Mouse (Mus musculus): ENCODE measurements around the gene Tssc4. TPM values are rescaled to one million over a fixed set of nuclear protein-coding genes. Genes with fewer than 3 reads are reported as not detected.

Gene Tssc4
- polyA plus RNA-seq, 1 experiment from 2014 or later = 90.7 TPM

DNA sequence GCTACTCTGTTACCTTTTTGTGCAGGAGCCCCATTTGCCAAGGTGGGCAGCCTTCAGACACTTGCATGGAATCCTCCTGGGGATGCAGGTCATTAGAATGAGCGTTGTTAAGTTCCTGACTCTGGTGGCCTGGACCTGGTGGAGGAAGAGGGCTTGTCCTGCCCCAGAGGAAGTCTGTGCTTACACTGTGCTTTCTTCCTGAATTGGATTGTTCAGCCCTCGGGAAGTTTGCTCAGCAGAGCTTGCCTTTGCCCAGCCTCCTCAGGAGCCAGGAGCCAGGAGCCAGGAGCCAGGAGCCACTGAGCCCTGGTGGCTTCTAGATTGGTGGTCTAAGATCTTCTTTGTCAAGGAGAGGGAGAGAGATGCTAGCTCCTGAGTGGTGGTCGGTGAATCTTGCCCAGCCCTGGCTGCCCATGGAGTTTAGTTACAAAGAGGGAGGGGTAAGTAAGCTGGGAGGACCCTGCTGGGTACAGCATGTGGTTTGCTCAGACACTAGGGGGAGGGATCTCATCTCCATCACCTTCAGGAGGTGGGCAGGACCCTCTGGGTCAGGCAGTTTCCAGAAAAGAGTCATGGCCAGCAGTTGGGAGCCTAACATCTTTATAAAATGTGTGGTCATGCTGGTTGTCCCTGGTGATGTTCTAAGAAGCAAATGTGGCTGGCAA, 40.1 kb downstream of the Tssc4 start:
- Histone ChIP-seq H3K27me3 (ENCODE audit: control insufficient read depth, insufficient read depth, low read depth, low read length) (peaks cover 40% of the 10 kb centered on the region), H3K4me3 (ENCODE audit: low read depth, low read length) (no peak overlapping the region), H3K4me1 (ENCODE audit: control insufficient read depth, insufficient read depth, low read length) (no peaks in the 10 kb centered on the region), H3K27ac (ENCODE audit: low read length) (no peak overlapping the region), H3K9ac (ENCODE audit: low read depth, low read length) (no peak overlapping the region), H3K36me3 (ENCODE audit: control insufficient read depth, insufficient read depth, low read length) (no peaks in the 10 kb centered on the region), H3K9me3 (replicated peaks; ENCODE audit: control insufficient read depth, low read length, poor library complexity, severe bottlenecking) (no peaks in the 10 kb centered on the region), H3K4me2 (ENCODE audit: low read length) (no peak overlapping the region)
- WGBS = 38% methylated on average over 3 of the region's 3 CpGs
- ATAC-seq = no peak

DNA sequence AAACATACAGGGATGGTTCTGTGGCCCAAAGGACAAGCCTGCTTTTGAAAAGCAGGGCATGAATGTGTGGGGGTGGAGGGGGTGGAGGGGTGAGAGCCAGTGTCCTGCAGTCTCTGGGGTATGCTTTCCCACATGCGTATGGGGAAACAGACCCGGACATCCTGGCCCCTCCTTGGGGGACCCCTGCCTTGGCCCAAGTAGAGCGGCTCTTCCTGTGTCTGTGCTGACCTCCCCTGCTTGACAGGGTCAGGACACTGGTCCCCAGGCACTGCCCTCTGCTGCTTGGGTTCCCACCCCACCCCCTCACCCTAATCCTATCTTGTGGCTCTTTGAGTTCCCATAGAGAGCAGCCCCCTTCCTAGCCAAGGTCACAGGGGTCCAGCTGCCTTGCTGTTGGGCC, 40.6 kb downstream of the Tssc4 start:
- no peak overlapping the region for H3K4me2 ChIP-seq (ENCODE audit: low read length)
- no peak overlapping the region for H3K4me3 ChIP-seq (ENCODE audit: low read depth, low read length)
- WGBS = 55% methylated on average over 3 of the region's 3 CpGs
- H3K27ac ChIP-seq (ENCODE audit: low read length) = no peak overlapping the region
- no peaks in the 10 kb centered on the region for H3K36me3 ChIP-seq (ENCODE audit: control insufficient read depth, insufficient read depth, low read length)
- H3K4me1 ChIP-seq (ENCODE audit: control insufficient read depth, insufficient read depth, low read length) = no peaks in the 10 kb centered on the region
- H3K27me3 ChIP-seq (ENCODE audit: control insufficient read depth, insufficient read depth, low read depth, low read length) = peaks cover 40% of the 10 kb centered on the region
- peaks cover under 1% of the 10 kb centered on the region; the same call in 1 of the 2 replicates for H3K9me3 ChIP-seq (replicated peaks; ENCODE audit: control insufficient read depth, low read length, poor library complexity, severe bottlenecking)
- no peak for ATAC-seq
- H3K9ac ChIP-seq (ENCODE audit: low read depth, low read length) = no peak overlapping the region

DNA sequence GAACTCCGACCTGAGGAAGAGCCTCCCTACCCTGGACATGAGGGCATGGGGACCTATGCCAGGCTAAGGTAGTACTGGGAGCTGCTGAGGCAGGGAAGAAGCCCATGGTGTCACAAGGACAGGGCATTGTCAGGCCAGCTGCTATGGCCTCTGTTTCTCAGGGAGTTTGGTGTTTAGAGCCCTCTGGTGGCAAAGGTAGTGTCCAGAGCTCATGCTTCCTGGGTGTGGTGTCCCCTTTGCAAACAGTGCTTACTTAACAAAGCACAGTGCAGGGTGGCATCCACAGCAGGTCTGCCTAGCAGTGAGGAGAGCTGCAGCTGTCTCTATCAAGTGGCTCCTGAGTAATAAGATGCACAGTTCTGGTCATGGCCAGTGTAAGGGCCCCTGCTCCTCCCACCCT, 41.8 kb downstream of the Tssc4 start:
- Histone ChIP-seq H3K9me3 (replicated peaks; ENCODE audit: control insufficient read depth, low read length, poor library complexity, severe bottlenecking) (peaks cover 2% of the 10 kb centered on the region; the same call in 1 of the 2 replicates), H3K27ac (ENCODE audit: low read length) (no peak overlapping the region), H3K36me3 (ENCODE audit: control insufficient read depth, insufficient read depth, low read length) (no peaks in the 10 kb centered on the region), H3K27me3 (ENCODE audit: control insufficient read depth, insufficient read depth, low read depth, low read length) (peaks cover 34% of the 10 kb centered on the region), H3K9ac (ENCODE audit: low read depth, low read length) (no peak overlapping the region), H3K4me2 (ENCODE audit: low read length) (no peak overlapping the region), H3K4me1 (ENCODE audit: control insufficient read depth, insufficient read depth, low read length) (no peaks in the 10 kb centered on the region), H3K4me3 (ENCODE audit: low read depth, low read length) (no peak overlapping the region)
- 60% methylated on average over 1 of the region's 1 CpGs for WGBS
- ATAC-seq = no peak

DNA sequence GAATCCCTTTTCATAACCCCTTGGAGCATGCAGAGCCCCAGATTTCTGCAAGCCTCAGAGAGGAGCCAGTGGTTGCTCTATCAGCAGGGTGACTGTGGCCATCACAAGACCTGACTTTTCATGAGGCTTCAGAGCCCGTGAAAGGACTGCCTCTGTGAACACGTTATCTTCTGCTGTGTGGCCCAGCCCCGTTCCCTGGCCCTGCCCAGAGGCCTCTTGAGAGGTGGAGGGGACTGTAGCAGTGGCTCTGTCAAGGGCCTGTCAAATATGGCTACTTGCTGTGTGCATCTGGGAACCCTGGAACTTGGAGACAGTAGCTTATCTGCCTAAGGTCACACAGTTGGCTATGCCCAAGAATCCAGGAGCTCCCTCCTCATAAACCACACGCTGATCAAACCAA, 42.7 kb downstream of the Tssc4 start:
- Histone ChIP-seq H3K4me3 (ENCODE audit: low read depth, low read length) (no peak overlapping the region), H3K9me3 (replicated peaks; ENCODE audit: control insufficient read depth, low read length, poor library complexity, severe bottlenecking) (peaks cover 2% of the 10 kb centered on the region; the same call in 1 of the 2 replicates), H3K27ac (ENCODE audit: low read length) (no peak overlapping the region), H3K9ac (ENCODE audit: low read depth, low read length) (no peak overlapping the region), H3K27me3 (ENCODE audit: control insufficient read depth, insufficient read depth, low read depth, low read length) (peaks cover 25% of the 10 kb centered on the region), H3K4me1 (ENCODE audit: control insufficient read depth, insufficient read depth, low read length) (no peaks in the 10 kb centered on the region), H3K4me2 (ENCODE audit: low read length) (no peak overlapping the region), H3K36me3 (ENCODE audit: control insufficient read depth, insufficient read depth, low read length) (no peaks in the 10 kb centered on the region)
- no peak for ATAC-seq
- WGBS = 73% methylated on average over 4 of the region's 4 CpGs

DNA sequence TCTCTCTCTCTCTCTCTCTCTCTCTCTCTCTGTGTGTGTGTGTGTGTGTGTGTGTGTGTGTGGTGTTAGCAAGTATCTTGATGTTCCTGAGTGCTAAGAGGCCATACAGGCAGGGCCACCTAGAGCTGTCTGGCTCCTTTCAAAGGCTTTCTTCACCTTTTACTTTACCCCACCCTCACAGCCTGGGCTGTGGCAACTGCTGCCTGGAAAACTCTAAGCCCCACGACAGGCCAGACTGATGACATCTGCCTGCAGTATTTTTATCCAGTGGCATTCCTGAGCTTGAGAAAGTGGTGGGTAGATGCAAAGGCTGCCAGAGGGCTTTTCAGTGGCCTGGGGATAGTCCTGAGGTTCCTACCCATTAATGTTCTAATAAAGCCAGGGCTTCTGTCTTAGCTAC, 43.3 kb downstream of the Tssc4 start:
- Histone ChIP-seq H3K27ac (ENCODE audit: low read length) (no peak overlapping the region), H3K4me3 (ENCODE audit: low read depth, low read length) (no peak overlapping the region), H3K4me2 (ENCODE audit: low read length) (no peak overlapping the region), H3K9ac (ENCODE audit: low read depth, low read length) (no peak overlapping the region), H3K36me3 (ENCODE audit: control insufficient read depth, insufficient read depth, low read length) (no peaks in the 10 kb centered on the region), H3K9me3 (replicated peaks; ENCODE audit: control insufficient read depth, low read length, poor library complexity, severe bottlenecking) (peaks cover 2% of the 10 kb centered on the region; the same call in 1 of the 2 replicates), H3K27me3 (ENCODE audit: control insufficient read depth, insufficient read depth, low read depth, low read length) (peaks cover 18% of the 10 kb centered on the region), H3K4me1 (ENCODE audit: control insufficient read depth, insufficient read depth, low read length) (no peaks in the 10 kb centered on the region)
- WGBS = 39% methylated on average over 1 of the region's 1 CpGs
- ATAC-seq = no peak

DNA sequence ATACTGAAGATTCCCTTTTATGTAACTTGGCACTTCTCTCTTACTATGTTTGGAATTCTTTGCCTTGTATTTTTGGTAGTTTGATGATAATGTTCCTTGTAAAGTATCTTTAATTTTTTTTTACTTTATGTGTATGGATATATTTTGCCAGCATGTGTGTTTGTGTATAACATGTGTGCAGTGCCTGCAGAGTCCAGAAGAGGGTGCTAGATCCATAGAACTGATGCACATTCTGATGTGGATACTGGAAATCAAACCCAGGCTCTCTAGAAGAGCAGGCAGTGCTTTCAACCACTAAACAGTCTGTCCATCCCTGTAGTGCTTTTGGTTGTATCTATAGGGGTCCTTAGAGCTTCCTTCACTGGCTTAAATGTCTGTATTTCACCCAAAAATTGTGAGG, 45.7 kb downstream of the Tssc4 start:
- Histone ChIP-seq H3K4me1 (ENCODE audit: control insufficient read depth, insufficient read depth, low read length) (no peaks in the 10 kb centered on the region), H3K27ac (ENCODE audit: low read length) (no peak overlapping the region), H3K9me3 (replicated peaks; ENCODE audit: control insufficient read depth, low read length, poor library complexity, severe bottlenecking) (peaks cover 2% of the 10 kb centered on the region; the same call in 1 of the 2 replicates), H3K27me3 (ENCODE audit: control insufficient read depth, insufficient read depth, low read depth, low read length) (no peaks in the 10 kb centered on the region), H3K4me3 (ENCODE audit: low read depth, low read length) (no peak overlapping the region), H3K9ac (ENCODE audit: low read depth, low read length) (no peak overlapping the region), H3K4me2 (ENCODE audit: low read length) (no peak overlapping the region), H3K36me3 (ENCODE audit: control insufficient read depth, insufficient read depth, low read length) (no peaks in the 10 kb centered on the region)
- no peak for ATAC-seq

DNA sequence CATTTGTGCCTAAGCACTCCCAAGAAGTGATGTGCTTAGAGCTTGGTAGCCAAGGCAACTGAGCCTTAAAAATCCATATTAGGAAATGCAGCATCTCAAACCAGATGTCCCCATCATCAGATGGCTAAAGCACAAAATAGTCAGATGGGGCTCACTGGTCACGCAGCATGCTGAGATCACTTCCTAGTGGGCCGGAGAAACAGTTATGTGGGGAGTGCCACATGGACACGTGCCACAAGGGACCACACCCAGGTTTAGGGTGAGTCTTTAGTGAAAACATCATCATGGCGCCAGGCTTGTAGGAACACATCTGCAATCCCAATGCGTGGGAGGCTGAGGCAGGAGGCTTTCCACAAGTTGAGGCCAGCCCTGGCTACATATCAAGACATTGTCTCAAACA, 47.5 kb downstream of the Tssc4 start:
- Histone ChIP-seq H3K27me3 (ENCODE audit: control insufficient read depth, insufficient read depth, low read depth, low read length) (no peaks in the 10 kb centered on the region), H3K9ac (ENCODE audit: low read depth, low read length) (no peak overlapping the region), H3K4me2 (ENCODE audit: low read length) (no peak overlapping the region), H3K9me3 (replicated peaks; ENCODE audit: control insufficient read depth, low read length, poor library complexity, severe bottlenecking) (peaks cover 2% of the 10 kb centered on the region; the same call in 1 of the 2 replicates), H3K27ac (ENCODE audit: low read length) (no peak overlapping the region), H3K4me3 (ENCODE audit: low read depth, low read length) (no peak overlapping the region), H3K36me3 (ENCODE audit: control insufficient read depth, insufficient read depth, low read length) (no peaks in the 10 kb centered on the region), H3K4me1 (ENCODE audit: control insufficient read depth, insufficient read depth, low read length) (no peaks in the 10 kb centered on the region)
- WGBS = 85% methylated on average over 5 of the region's 5 CpGs
- ATAC-seq = no peak

DNA sequence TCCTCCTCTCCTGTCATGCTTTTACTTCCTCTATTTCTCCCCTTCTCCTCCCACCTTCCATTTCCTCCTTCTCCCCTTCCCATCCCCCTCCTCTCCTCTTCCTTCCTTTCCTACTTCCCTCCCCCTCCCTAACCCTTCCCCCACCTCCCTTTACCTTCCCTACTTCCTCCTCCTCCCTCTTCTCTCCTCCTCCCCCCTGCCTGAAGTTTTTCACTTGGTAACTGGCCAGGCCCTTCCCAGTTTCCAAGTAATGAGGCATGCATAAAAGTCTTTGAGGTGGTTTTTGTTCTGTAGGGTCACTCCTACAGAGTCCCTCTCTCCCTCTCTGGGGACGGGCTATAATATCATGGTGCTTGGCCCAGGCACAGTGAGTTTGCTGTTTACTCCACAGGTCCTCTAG, 50.4 kb downstream of the Tssc4 start:
- Histone ChIP-seq H3K9me3 (replicated peaks; ENCODE audit: control insufficient read depth, low read length, poor library complexity, severe bottlenecking) (peaks cover 2% of the 10 kb centered on the region; the same call in 1 of the 2 replicates), H3K4me2 (ENCODE audit: low read length) (no peak overlapping the region), H3K9ac (ENCODE audit: low read depth, low read length) (no peak overlapping the region), H3K36me3 (ENCODE audit: control insufficient read depth, insufficient read depth, low read length) (no peaks in the 10 kb centered on the region), H3K4me1 (ENCODE audit: control insufficient read depth, insufficient read depth, low read length) (no peaks in the 10 kb centered on the region), H3K27me3 (ENCODE audit: control insufficient read depth, insufficient read depth, low read depth, low read length) (no peaks in the 10 kb centered on the region), H3K27ac (ENCODE audit: low read length) (no peak overlapping the region), H3K4me3 (ENCODE audit: low read depth, low read length) (no peak overlapping the region)
- no peak for ATAC-seq
- 20% methylated on average over 1 of the region's 1 CpGs for WGBS

DNA sequence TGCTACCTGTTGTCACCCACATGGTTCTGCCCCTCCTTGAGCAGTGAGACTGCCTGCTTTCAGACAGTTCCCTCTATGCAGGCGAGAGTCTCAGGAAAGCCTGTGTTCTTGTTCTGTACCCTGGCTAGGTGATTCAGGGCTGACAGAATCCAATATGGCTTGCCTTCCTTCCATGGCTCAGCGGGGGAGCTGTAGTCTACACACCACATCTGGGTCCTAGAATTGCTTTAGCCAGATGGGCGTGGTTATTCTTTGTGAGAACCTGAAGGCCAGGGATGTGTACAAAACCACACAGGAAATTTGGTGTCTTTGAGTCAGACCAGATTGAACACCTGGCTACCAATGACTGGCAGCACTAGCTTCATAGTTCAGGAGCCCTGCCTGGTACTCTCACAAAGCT, 50.8 kb downstream of the Tssc4 start:
- peaks cover 1% of the 10 kb centered on the region; the same call in 1 of the 2 replicates for H3K9me3 ChIP-seq (replicated peaks; ENCODE audit: control insufficient read depth, low read length, poor library complexity, severe bottlenecking)
- WGBS = 84% methylated on average over 3 of the region's 3 CpGs
- no peak overlapping the region for H3K9ac ChIP-seq (ENCODE audit: low read depth, low read length)
- H3K27ac ChIP-seq (ENCODE audit: low read length) = no peak overlapping the region
- no peak overlapping the region for H3K4me3 ChIP-seq (ENCODE audit: low read depth, low read length)
- H3K27me3 ChIP-seq (ENCODE audit: control insufficient read depth, insufficient read depth, low read depth, low read length) = no peaks in the 10 kb centered on the region
- ATAC-seq = no peak
- H3K4me1 ChIP-seq (ENCODE audit: control insufficient read depth, insufficient read depth, low read length) = no peaks in the 10 kb centered on the region
- H3K36me3 ChIP-seq (ENCODE audit: control insufficient read depth, insufficient read depth, low read length) = no peaks in the 10 kb centered on the region
- H3K4me2 ChIP-seq (ENCODE audit: low read length) = no peak overlapping the region

Data from midbrain, embryonic 16.5 days (tissue).